Mouse (Mus musculus): ENCODE measurements around the gene Dync1li1. TPM values are rescaled to one million over a fixed set of nuclear protein-coding genes. Genes with fewer than 3 reads are reported as not detected.
"Not testable (repeated sequence)": the region's sequence is repeated elsewhere in the genome, so short reads cannot be mapped to it uniquely, and the experiment has no call there.

Dync1li1 gene
- polyA plus RNA-seq, 1 experiment from 2014 or later = 45.4 TPM

DNA sequence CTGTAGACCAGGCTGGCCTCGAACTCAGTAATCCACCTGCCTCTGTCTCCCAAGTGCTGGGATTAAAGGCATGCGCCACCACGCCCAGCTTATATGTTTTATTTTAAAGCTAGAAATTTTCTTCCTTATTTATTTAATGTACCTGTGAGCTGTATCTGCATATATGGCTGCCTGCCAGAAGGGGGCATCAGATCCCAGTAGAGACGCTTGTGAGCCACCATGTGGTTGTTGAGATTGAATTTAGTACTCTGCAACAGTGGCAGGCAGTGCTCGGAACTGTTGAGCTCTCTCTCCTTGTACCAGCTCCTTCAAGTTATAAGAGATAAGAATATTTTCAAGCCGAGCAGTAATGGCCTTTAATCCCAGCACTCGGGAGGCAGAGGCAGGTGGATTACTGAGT lies 21.8 kb downstream of the Dync1li1 start:
- 80% methylated on average over 7 of the region's 7 CpGs for WGBS
- Histone ChIP-seq H3K9ac (ENCODE audit: low read depth, low read length) (no peak overlapping the region), H3K4me1 (replicated peaks; ENCODE audit: insufficient read depth, low read length) (no peaks in the 10 kb centered on the region), H3K27ac (no peak overlapping the region), H3K4me2 (ENCODE audit: low read length) (no peak overlapping the region), H3K36me3 (ENCODE audit: insufficient read depth, low read length) (peaks cover 46% of the 10 kb centered on the region), H3K27me3 (ENCODE audit: insufficient read depth, low read length) (no peaks in the 10 kb centered on the region), H3K9me3 (replicated peaks; ENCODE audit: low read length) (no peaks in the 10 kb centered on the region), H3K4me3 (replicated peaks; ENCODE audit: low read depth, low read length) (no peak overlapping the region)
- TF ChIP-seq CTCF (IDR thresholded peaks at IDR 0.05; ENCODE audit: low read depth) = peak; percentile 65
- ATAC-seq (replicated peaks; ENCODE audit: low FRiP score, low read depth) (no peak), DNase-seq (ENCODE audit: low spot score) (peak; percentile 49)

DNA sequence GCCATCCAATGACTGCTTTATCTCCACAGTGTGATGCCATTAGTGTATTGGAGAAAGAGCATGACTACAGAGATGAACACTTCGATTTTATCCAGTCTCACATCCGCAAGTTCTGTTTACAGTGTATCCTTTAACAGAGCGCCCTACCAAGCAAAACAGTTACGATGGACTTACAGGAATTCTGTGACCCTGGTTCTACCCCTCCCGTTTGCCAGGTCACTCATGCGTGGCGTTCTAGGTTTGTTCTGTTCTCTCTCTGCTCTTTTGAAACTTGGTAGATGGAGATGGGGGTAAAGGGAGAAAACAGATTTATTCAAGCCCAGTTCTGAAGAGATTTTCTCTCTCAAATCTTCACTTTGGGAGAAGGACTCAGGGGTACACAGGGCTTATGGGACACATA lies 24.9 kb downstream of the Dync1li1 start:
- no peak for ATAC-seq (replicated peaks; ENCODE audit: low FRiP score, low read depth)
- Histone ChIP-seq H3K4me3 (replicated peaks; ENCODE audit: low read depth, low read length) (no peak overlapping the region), H3K4me1 (replicated peaks; ENCODE audit: insufficient read depth, low read length) (peaks cover 3% of the 10 kb centered on the region; the same call in 1 of the 2 replicates), H3K27me3 (ENCODE audit: insufficient read depth, low read length) (no peaks in the 10 kb centered on the region), H3K27ac (no peak overlapping the region), H3K4me2 (ENCODE audit: low read length) (no peak overlapping the region), H3K9me3 (replicated peaks; ENCODE audit: low read length) (no peaks in the 10 kb centered on the region), H3K36me3 (ENCODE audit: insufficient read depth, low read length) (peaks cover 49% of the 10 kb centered on the region), H3K9ac (ENCODE audit: low read depth, low read length) (no peak overlapping the region)
- WGBS = 71% methylated on average over 7 of the region's 7 CpGs
- no peak for TF ChIP-seq CTCF (IDR thresholded peaks at IDR 0.05; ENCODE audit: low read depth)
- DNase-seq (ENCODE audit: low spot score) = no peak

DNA sequence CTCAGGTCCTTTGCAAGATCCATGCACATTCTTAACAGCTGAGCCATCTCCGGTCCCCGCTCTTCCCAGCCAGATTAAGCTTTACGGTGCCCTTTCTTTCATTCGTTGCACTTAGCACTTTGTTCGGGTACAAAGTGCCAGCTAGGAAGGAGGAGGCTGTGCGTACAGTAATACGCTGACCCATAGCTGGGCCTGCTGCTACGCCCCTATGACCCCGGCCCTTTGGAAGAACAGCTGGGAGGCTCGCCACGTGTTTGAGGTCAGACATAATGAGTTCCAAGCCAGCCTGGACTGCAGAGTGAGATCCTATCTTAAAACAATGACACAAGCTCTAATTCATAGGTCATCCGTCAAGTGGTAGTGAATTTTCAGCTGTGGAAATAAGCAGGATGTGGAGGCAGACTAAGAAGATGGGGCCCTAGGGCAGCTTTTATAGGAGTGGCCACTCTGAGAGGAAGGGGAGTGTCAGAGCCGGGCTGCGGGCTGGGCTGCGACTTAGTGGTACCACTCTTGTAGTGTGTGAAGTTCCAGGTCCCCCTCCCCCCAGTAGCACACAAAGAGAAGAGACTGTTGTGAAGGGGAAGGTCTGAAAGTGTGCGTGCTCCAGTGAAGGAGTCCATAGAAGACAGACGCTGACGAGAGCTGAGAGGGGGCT lies 28.2 kb downstream of the Dync1li1 start:
- H3K9ac ChIP-seq (ENCODE audit: low read depth, low read length) = no peak overlapping the region
- 48% methylated on average over 18 of the region's 18 CpGs for WGBS
- DNase-seq (ENCODE audit: low spot score) (peak; percentile 64), ATAC-seq (replicated peaks; ENCODE audit: low FRiP score, low read depth) (peak; percentile 93)
- peaks cover 51% of the 10 kb centered on the region for H3K36me3 ChIP-seq (ENCODE audit: insufficient read depth, low read length)
- no peaks in the 10 kb centered on the region for H3K9me3 ChIP-seq (replicated peaks; ENCODE audit: low read length)
- peaks cover 3% of the 10 kb centered on the region; the same call in 1 of the 2 replicates for H3K4me1 ChIP-seq (replicated peaks; ENCODE audit: insufficient read depth, low read length)
- no peak for TF ChIP-seq CTCF (IDR thresholded peaks at IDR 0.05; ENCODE audit: low read depth)
- H3K27ac ChIP-seq = peak overlapping the region; percentile 64
- no peak overlapping the region for H3K4me2 ChIP-seq (ENCODE audit: low read length)
- H3K27me3 ChIP-seq (ENCODE audit: insufficient read depth, low read length) = no peaks in the 10 kb centered on the region
- H3K4me3 ChIP-seq (replicated peaks; ENCODE audit: low read depth, low read length) = no peak overlapping the region

DNA sequence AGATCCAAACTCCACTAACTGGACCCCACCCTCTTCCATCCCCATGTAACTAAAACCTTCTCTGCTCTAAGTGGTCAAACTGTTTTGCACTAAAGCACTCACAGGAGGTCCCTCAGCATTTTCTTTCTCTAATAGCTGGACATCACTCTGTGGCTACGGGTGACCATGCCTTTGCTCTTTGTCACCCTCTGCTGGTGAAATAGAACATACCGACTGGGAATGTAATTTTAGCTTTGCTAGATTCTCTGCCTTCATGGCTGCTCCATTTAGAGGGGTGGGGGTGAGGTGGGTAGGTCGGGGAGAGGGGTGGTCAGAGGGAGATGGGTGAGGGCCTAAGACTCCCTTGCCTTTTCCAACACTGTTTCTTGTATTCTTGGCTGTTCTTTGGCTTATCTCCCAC lies 38.7 kb downstream of the Dync1li1 start:
- Histone ChIP-seq H3K4me1 (replicated peaks; ENCODE audit: insufficient read depth, low read length) (peaks cover 6% of the 10 kb centered on the region; the same call in 1 of the 2 replicates), H3K9ac (ENCODE audit: low read depth, low read length) (no peak overlapping the region), H3K27ac (no peak overlapping the region), H3K9me3 (replicated peaks; ENCODE audit: low read length) (no peaks in the 10 kb centered on the region), H3K4me3 (replicated peaks; ENCODE audit: low read depth, low read length) (no peak overlapping the region), H3K36me3 (ENCODE audit: insufficient read depth, low read length) (peaks cover 19% of the 10 kb centered on the region), H3K4me2 (ENCODE audit: low read length) (no peak overlapping the region), H3K27me3 (ENCODE audit: insufficient read depth, low read length) (no peaks in the 10 kb centered on the region)
- ATAC-seq (replicated peaks; ENCODE audit: low FRiP score, low read depth) (no peak), DNase-seq (ENCODE audit: low spot score) (peak; percentile 87)
- 5% methylated on average over 3 of the region's 3 CpGs for WGBS
- TF ChIP-seq CTCF (IDR thresholded peaks at IDR 0.05; ENCODE audit: low read depth) = peak; percentile 92

DNA sequence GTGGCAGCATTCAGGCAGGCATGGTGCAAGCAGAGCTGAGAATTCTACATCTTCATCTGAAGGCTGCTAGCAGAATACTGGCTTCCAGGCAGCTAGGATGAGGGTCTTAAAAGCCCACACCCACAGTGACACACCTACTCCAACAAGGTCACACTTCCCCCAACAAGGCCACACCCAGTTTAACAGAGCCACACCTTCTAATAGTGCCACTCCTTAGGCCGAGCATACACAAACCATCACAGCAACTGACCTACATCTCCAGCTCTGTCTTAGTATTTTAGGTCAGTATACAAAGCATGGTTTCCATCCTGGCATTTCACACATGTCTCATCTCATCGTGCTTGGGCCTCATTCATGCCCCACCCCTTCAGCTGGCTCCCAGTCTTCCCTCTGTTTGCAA lies 39.8 kb downstream of the Dync1li1 start:
- H3K4me3 ChIP-seq (replicated peaks; ENCODE audit: low read depth, low read length); H3K9me3 ChIP-seq (replicated peaks; ENCODE audit: low read length); H3K4me2 ChIP-seq (ENCODE audit: low read length); DNase-seq (ENCODE audit: low spot score); H3K27me3 ChIP-seq (ENCODE audit: insufficient read depth, low read length); H3K27ac ChIP-seq; H3K4me1 ChIP-seq (replicated peaks; ENCODE audit: insufficient read depth, low read length); H3K9ac ChIP-seq (ENCODE audit: low read depth, low read length); ATAC-seq (replicated peaks; ENCODE audit: low FRiP score, low read depth): not testable (repeated sequence)
- 52% methylated on average over 2 of the region's 2 CpGs for WGBS
- peaks cover 12% of the 10 kb centered on the region; the same call in 1 of the 2 replicates for H3K36me3 ChIP-seq (ENCODE audit: insufficient read depth, low read length)

DNA sequence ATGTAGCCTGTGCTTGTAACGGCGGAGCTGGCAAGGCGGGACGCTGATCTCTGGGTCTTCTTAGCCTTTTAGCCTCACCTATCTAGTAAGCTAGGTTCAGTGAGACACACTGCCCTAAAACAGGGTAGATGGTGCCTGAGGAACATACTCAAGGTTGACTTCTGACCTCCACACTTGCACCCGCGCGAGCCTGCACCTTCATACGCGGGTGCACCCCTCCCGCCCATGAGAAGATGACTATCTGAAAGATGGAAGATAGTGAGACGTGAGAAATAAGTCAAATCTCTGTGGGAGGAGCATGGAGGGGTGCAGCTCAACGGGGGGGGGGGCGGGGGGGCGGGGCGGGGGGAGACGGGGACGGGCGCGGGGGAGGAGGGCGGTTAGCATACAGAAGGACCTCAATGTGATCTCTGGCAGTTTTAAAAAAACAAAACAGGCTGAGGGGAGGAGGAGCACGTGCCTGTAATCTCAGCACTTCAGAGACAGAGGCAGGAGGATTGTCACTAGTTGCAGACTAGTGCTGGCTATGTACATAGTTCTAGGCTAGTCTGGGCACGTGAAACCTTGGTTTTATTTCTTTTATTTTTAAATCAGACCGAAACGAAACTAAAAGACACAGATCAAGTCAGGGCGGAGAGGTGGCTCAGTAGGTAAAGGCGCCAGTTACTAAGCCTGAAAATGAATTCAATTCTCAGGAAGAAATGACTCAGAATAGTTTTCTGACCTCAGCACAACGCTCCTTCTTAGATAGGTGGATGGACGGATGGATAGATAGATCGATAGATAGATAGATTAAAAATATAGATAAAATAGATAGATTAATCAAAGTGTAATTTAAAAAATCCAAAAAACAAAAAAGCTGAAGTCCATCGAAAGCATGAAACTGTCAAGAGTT lies 41.6 kb downstream of the Dync1li1 start:
- Histone ChIP-seq H3K4me1 (replicated peaks; ENCODE audit: insufficient read depth, low read length) (peaks cover 8% of the 10 kb centered on the region), H3K9ac (ENCODE audit: low read depth, low read length) (no peak overlapping the region), H3K36me3 (ENCODE audit: insufficient read depth, low read length) (no peaks in the 10 kb centered on the region), H3K27ac (no peak overlapping the region), H3K27me3 (ENCODE audit: insufficient read depth, low read length) (no peaks in the 10 kb centered on the region), H3K4me3 (replicated peaks; ENCODE audit: low read depth, low read length) (peak overlapping the region; percentile 69), H3K4me2 (ENCODE audit: low read length) (peak overlapping the region; percentile 61), H3K9me3 (replicated peaks; ENCODE audit: low read length) (no peaks in the 10 kb centered on the region)
- TF ChIP-seq CTCF (IDR thresholded peaks at IDR 0.05; ENCODE audit: low read depth) = no peak
- no peak for DNase-seq (ENCODE audit: low spot score)
- WGBS = 31% methylated on average over 26 of the region's 30 CpGs
- ATAC-seq (replicated peaks; ENCODE audit: low FRiP score, low read depth) = no peak
